Mouse (Mus musculus) CH12.LX (cell line): ENCODE measurements around the gene Il33.

Experiments
- CTCF ChIP-seq, 2 experiments: IDR thresholded peaks in 1 of 2; conservative IDR thresholded peaks in 1 of 2; 2 replicates each; pipeline ENCODE4 v1.5.1; 2011 to 2012; ENCODE audit warnings: low read depth in 2 of 2, low read length in 2 of 2, improper control_type of control experiment in 1 of 2, inconsistent platforms in 1 of 2, mild to moderate bottlenecking in 1 of 2, moderate library complexity in 1 of 2
- ELF1 ChIP-seq: IDR thresholded peaks from 2 replicates; pipeline ENCODE4 v1.6.1; 2014; ENCODE audit warnings: low read depth, mild to moderate bottlenecking, inconsistent platforms, low read length, improper control_type of control experiment
- MAZ ChIP-seq: IDR thresholded peaks from 2 replicates; pipeline ENCODE4 v1.6.1; 2012; ENCODE audit warnings: low read depth, mild to moderate bottlenecking, inconsistent platforms, low read length, improper control_type of control experiment, moderate library complexity
- POLR2A ChIP-seq: IDR thresholded peaks from 2 replicates; pipeline ENCODE4 v1.6.1; 2011; ENCODE audit warnings: low read depth, mild to moderate bottlenecking, improper control_type of control experiment, low read length
- TCF12 ChIP-seq: IDR thresholded peaks from 2 replicates; pipeline ENCODE4 v1.6.1; 2014; ENCODE audit warnings: low read depth, mild to moderate bottlenecking, inconsistent platforms, low read length, improper control_type of control experiment
- ZC3H11A ChIP-seq: IDR thresholded peaks from 2 replicates; pipeline ENCODE4 v1.6.1; 2012; ENCODE audit warnings: low read depth, mild to moderate bottlenecking, inconsistent platforms, low read length, improper control_type of control experiment
- ZMIZ1 ChIP-seq: IDR thresholded peaks from 2 replicates; pipeline ENCODE4 v1.6.1; 2012; ENCODE audit warnings: low read depth, mild to moderate bottlenecking, inconsistent platforms, low read length, improper control_type of control experiment

DNA sequence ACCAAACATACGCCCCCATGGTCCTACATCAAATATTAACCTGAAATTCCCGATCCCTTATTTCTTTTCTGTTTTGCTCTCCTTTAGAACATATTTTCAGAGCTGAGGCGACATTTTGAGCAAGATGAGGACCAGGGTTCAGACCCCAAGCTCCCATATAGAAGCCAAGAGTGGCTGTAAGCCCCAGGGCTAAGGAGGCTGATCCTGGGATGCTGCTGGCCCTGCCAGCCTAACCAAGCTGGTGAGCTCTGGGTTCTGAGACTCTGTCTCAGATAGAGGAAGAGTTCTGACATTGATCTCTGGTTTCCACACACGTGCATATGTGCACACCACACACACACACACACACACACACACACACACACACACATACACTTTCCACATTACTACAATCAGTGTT lies 36.0 kb downstream of the Il33 start:
- TF ChIP-seq ZMIZ1, result no peak
- TF ChIP-seq CTCF (conservative IDR thresholded peaks at IDR 0.05 in 1 of 2, IDR thresholded peaks at IDR 0.05 in 1 of 2; ENCODE audit: low read depth in 2 of 2, low read length in 2 of 2), result no peak
- no peak for TF ChIP-seq MAZ
- TF ChIP-seq ELF1, result no peak
- no peak for TF ChIP-seq TCF12
- TF ChIP-seq ZC3H11A, result no peak
- no peak for TF ChIP-seq POLR2A
